Mouse (Mus musculus): ENCODE data around the gene Zfp36l1. TPM values are rescaled to one million over a fixed set of nuclear protein-coding genes. Genes with fewer than 3 reads are reported as not detected.
A peak's percentile ranks its signal among the peaks of the same experiment; 100 is the strongest.

Gene Zfp36l1
- polyA plus RNA-seq, 1 experiment from 2014 or later = 52.3 TPM

DNA sequence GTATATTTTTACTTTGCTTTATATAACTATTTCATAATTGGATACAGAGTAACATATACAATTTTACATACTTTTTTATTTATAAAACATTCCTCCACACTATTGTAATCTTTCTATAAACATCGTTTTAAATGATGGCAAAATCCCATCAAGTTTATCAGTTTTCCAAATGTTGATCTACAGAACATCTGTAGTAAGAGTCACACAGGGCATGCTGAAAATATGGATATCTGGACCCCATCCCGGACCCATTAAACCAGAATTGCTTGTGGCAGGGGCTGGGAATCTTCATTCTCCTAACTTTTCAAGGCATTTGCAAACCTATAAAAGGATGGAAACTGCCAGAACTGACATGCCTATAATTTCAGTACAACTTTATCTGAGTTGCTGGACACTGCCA lies 38.5 kb downstream of the Zfp36l1 start:
- H3K27me3 ChIP-seq (ENCODE audit: control insufficient read depth, insufficient read depth, low read length) = no peaks in the 10 kb centered on the region
- WGBS = 81% methylated on average over 2 of the region's 2 CpGs
- H3K9me3 ChIP-seq (ENCODE audit: control insufficient read depth, low read length) = no peaks in the 10 kb centered on the region
- no peak overlapping the region for H3K27ac ChIP-seq (replicated peaks; ENCODE audit: low read depth, low read length)
- no peak overlapping the region for H3K4me2 ChIP-seq (ENCODE audit: low read length)
- no peak overlapping the region for H3K9ac ChIP-seq (replicated peaks; ENCODE audit: low read length)
- H3K4me1 ChIP-seq (ENCODE audit: control insufficient read depth, insufficient read depth, low read length) = no peaks in the 10 kb centered on the region
- no peak overlapping the region for H3K4me3 ChIP-seq (replicated peaks; ENCODE audit: low read depth, low read length)
- DNase-seq (no peak), ATAC-seq (ENCODE audit: low FRiP score, low TSS enrichment) (no peak)
- no peaks in the 10 kb centered on the region for H3K36me3 ChIP-seq (ENCODE audit: control insufficient read depth, insufficient read depth, low read length)

DNA sequence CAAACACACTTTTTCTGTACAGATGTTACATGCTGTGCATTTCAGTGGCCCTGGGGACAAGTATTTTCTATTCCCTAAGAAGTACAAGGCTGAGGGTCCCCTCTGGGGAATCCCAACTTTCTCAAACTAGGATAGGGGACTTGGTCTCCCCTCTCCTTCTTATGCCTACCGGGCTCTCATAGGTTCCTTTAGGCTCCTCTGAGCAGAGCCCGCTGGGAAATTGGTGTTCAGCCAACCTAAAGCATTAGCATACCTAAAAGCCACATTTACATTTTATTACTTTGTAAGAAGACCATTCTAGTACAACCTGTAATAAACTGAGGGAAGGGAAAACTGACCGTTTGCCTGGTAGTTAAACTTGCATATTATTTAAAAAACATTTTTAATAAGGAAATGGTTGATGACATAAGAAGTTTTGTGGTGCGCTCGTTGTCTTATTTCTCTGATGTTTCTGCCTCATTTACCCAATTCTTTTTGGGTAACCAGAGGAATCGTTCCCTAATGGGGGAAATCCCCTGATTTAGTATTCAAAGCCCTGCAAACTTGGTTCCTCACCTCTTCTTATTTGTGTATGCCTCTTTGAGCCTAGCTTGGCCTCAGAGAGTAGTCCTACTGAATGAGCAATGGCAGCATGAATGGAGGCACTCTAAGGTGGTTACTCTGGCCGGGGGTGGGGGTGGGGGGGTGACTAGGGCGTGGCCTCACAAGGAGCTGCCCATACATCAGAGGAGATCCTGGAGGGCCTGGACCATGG lies 42.1 kb downstream of the Zfp36l1 start:
- WGBS = 48% methylated on average over 8 of the region's 8 CpGs
- no peaks in the 10 kb centered on the region for H3K27me3 ChIP-seq (ENCODE audit: control insufficient read depth, insufficient read depth, low read length)
- no peaks in the 10 kb centered on the region for H3K9me3 ChIP-seq (ENCODE audit: control insufficient read depth, low read length)
- H3K4me2 ChIP-seq (ENCODE audit: low read length) = no peak overlapping the region
- no peaks in the 10 kb centered on the region for H3K4me1 ChIP-seq (ENCODE audit: control insufficient read depth, insufficient read depth, low read length)
- no peak overlapping the region for H3K4me3 ChIP-seq (replicated peaks; ENCODE audit: low read depth, low read length)
- H3K27ac ChIP-seq (replicated peaks; ENCODE audit: low read depth, low read length) = no peak overlapping the region
- no peak overlapping the region for H3K9ac ChIP-seq (replicated peaks; ENCODE audit: low read length)
- H3K36me3 ChIP-seq (ENCODE audit: control insufficient read depth, insufficient read depth, low read length) = no peaks in the 10 kb centered on the region
- DNase-seq (no peak), ATAC-seq (ENCODE audit: low FRiP score, low TSS enrichment) (no peak)

DNA sequence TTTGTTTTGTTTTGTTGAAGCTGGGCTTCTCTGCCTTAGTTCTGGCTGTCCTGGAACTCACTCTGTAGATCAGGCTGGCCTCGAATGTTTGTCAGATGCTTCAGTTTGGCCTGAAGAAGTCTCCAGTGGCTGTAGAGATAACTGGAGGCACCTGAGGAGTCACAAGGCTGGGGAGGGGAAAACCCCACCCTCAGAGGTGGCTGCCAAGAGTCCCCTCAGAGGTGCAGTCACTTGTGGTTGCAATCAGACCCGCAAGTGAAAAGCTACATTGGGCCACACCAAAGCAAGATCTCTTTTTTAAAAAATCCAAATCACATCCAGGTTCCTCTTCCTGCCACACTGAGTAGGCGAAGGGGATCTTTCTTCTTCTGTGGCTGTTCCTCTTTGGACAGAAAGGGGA lies 43.8 kb downstream of the Zfp36l1 start:
- Histone ChIP-seq H3K4me1 (ENCODE audit: control insufficient read depth, insufficient read depth, low read length) (peaks cover 8% of the 10 kb centered on the region), H3K36me3 (ENCODE audit: control insufficient read depth, insufficient read depth, low read length) (no peaks in the 10 kb centered on the region), H3K27me3 (ENCODE audit: control insufficient read depth, insufficient read depth, low read length) (no peaks in the 10 kb centered on the region), H3K9ac (replicated peaks; ENCODE audit: low read length) (no peak overlapping the region), H3K4me2 (ENCODE audit: low read length) (no peak overlapping the region), H3K27ac (replicated peaks; ENCODE audit: low read depth, low read length) (no peak overlapping the region), H3K9me3 (ENCODE audit: control insufficient read depth, low read length) (no peaks in the 10 kb centered on the region), H3K4me3 (replicated peaks; ENCODE audit: low read depth, low read length) (no peak overlapping the region)
- ATAC-seq (ENCODE audit: low FRiP score, low TSS enrichment) = no peak
- WGBS = 89% methylated on average over 3 of the region's 3 CpGs
- no peak for DNase-seq

DNA sequence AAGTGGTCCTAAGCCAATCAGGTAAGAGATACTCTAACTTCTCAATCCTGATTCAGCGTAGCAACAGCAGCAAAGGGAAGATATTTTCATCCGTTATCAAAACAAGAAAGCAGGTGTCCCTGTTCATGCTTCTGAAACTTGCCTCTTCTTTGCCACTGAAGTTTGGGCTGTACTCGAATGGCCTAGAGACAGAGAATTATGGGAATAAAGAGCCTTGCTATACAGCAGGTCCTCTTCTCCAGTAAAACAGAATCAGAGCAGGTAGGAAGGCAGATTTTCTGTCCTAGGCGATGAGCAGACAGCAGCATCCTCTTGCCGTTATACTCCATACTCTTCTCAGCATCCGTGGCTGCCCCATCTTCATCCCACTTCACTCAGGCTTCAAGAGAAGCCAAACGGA lies 44.8 kb downstream of the Zfp36l1 start:
- Histone ChIP-seq H3K36me3 (ENCODE audit: control insufficient read depth, insufficient read depth, low read length) (no peaks in the 10 kb centered on the region), H3K4me2 (ENCODE audit: low read length) (no peak overlapping the region), H3K9me3 (ENCODE audit: control insufficient read depth, low read length) (no peaks in the 10 kb centered on the region), H3K4me1 (ENCODE audit: control insufficient read depth, insufficient read depth, low read length) (peaks cover 17% of the 10 kb centered on the region), H3K27me3 (ENCODE audit: control insufficient read depth, insufficient read depth, low read length) (no peaks in the 10 kb centered on the region), H3K4me3 (replicated peaks; ENCODE audit: low read depth, low read length) (no peak overlapping the region), H3K27ac (replicated peaks; ENCODE audit: low read depth, low read length) (no peak overlapping the region), H3K9ac (replicated peaks; ENCODE audit: low read length) (no peak overlapping the region)
- no peak for DNase-seq
- ATAC-seq (ENCODE audit: low FRiP score, low TSS enrichment) = no peak
- WGBS = 84% methylated on average over 7 of the region's 7 CpGs

DNA sequence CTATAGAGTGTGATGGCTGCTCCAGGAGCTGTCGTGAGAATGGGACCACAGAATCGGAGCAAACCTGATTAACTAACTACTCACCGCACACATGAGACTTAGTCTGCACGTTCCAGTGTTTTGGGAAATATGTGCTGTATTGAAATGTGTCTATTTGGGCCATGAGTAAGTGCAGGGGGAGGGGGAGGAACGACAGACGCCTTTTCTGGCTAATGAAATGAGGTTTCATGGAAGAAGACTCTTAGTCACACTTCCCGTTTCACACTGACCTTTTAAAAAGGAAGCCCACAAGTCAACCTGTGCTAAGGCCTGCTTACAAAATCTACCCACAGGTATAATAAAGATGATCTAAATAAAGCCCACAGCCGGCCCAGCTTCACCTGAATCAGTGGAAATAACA lies 47.8 kb downstream of the Zfp36l1 start:
- 74% methylated on average over 8 of the region's 8 CpGs for WGBS
- Histone ChIP-seq H3K36me3 (ENCODE audit: control insufficient read depth, insufficient read depth, low read length) (no peaks in the 10 kb centered on the region), H3K4me2 (ENCODE audit: low read length) (no peak overlapping the region), H3K27ac (replicated peaks; ENCODE audit: low read depth, low read length) (peak overlapping the region; percentile 84), H3K9ac (replicated peaks; ENCODE audit: low read length) (no peak overlapping the region), H3K9me3 (ENCODE audit: control insufficient read depth, low read length) (no peaks in the 10 kb centered on the region), H3K27me3 (ENCODE audit: control insufficient read depth, insufficient read depth, low read length) (no peaks in the 10 kb centered on the region), H3K4me3 (replicated peaks; ENCODE audit: low read depth, low read length) (no peak overlapping the region), H3K4me1 (ENCODE audit: control insufficient read depth, insufficient read depth, low read length) (peaks cover 41% of the 10 kb centered on the region)
- DNase-seq = no peak
- no peak for ATAC-seq (ENCODE audit: low FRiP score, low TSS enrichment)

DNA sequence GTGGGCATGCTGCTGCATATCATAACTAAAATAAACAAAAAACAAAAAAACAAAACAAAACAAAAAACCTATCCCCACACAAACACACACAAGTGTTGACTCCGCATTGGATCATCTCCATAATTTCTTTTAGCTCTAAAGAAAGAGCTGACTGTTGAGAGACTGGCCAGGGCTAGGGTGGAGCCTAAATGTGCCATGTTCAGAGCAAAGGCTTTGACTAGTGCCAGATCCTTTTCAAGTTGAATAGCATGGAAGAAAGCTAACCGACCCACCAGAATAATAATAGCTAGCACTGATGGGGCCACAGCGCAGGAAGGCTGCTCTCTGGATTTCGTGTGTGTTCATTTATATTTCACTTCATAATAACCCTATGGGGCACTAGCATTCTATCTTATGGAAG lies 48.5 kb downstream of the Zfp36l1 start:
- Histone ChIP-seq H3K27me3 (ENCODE audit: control insufficient read depth, insufficient read depth, low read length) (no peaks in the 10 kb centered on the region), H3K4me3 (replicated peaks; ENCODE audit: low read depth, low read length) (no peak overlapping the region), H3K4me1 (ENCODE audit: control insufficient read depth, insufficient read depth, low read length) (peaks cover 42% of the 10 kb centered on the region), H3K9me3 (ENCODE audit: control insufficient read depth, low read length) (no peaks in the 10 kb centered on the region), H3K36me3 (ENCODE audit: control insufficient read depth, insufficient read depth, low read length) (no peaks in the 10 kb centered on the region), H3K4me2 (ENCODE audit: low read length) (no peak overlapping the region), H3K9ac (replicated peaks; ENCODE audit: low read length) (no peak overlapping the region), H3K27ac (replicated peaks; ENCODE audit: low read depth, low read length) (peak overlapping the region; percentile 84)
- ATAC-seq (ENCODE audit: low FRiP score, low TSS enrichment) (no peak), DNase-seq (peak; percentile 47)
- 28% methylated on average over 4 of the region's 4 CpGs for WGBS

DNA sequence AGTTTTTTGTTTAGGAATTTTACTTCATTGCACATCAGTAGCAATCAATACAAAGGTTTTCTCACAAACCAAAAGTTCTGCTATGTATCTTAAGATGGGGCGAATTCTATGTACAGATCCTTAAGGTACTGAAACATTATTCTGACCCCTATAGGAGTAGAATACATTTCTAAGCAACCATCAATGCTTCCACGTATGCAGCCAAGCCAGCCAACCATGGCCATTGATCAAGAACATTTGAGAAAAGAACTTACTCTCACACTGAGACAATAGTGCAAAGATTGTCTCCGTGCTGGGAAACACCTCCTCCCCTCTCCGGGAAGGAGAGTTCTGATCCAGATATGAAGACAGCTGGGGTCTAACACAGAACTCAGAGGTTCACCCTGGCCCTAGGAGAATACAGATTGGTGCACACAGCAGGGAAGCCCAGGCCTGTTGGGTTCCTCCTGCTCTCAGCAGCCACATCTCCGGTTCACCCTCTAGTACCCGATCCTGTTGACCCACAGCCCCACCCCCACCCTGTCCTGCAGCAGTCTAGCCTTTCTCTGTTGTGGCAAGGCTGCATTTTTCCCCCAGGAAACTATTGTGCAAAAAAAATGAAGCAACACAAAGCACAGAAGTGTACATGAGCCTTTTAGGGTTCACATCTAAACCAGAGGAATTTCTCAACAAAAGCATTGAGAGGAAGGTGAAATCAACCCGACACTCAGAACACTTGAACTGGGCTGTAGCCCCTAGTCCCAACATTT lies 49.2 kb downstream of the Zfp36l1 start:
- no peak for ATAC-seq (ENCODE audit: low FRiP score, low TSS enrichment)
- 14% methylated on average over 7 of the region's 7 CpGs for WGBS

DNA sequence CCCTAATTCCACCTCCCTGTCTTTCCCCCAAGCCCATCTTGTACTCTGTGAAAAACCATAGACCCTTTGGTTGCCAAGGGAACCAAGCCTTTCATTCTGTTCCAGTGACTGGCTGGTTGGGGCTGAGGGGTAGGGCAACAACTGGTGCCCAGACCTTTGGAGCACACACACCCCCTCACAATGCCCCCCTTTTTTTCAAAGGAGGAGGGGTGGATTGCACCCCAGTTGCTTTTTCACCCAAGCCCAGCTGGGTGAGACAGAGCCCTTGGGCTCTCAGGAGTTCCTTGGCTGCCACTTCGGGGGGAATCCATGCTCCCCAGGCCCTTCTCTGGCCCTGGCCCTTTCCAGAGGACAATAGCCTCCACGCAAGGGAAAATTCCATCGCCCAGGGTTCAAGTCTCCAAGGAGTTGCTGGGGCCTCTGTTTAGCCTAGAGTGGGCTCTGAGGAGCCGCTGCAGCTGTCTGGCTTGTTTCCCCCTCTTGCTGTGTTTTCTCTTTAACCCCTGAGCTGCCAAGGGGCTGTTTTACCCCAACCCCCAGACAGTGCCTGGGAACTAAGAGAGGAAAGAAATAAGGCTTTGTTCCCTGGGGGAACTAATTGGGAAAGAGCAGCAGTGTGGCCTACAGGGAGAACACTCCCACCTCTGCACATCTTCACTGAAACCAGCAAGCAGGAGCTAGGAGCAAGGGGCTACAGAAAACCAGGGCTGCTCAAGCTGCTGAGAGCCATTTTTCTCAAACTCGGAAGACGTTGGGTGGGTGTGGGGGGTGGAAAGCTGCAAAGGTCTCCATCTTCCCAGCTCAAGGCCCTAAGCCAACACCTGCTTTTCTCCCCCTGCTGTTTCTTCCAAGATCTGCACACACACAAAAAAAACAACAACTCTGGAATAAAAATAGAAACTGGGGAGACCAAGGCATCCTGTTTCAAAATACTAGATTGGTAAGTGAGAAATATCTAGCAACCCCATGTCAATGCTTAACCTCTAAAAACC lies 50.1 kb downstream of the Zfp36l1 start:
- Histone ChIP-seq H3K9ac (replicated peaks; ENCODE audit: low read length) (no peak overlapping the region), H3K36me3 (ENCODE audit: control insufficient read depth, insufficient read depth, low read length) (no peaks in the 10 kb centered on the region), H3K27ac (replicated peaks; ENCODE audit: low read depth, low read length) (peak overlapping the region; percentile 84), H3K4me1 (ENCODE audit: control insufficient read depth, insufficient read depth, low read length) (peaks cover 42% of the 10 kb centered on the region), H3K9me3 (ENCODE audit: control insufficient read depth, low read length) (no peaks in the 10 kb centered on the region), H3K27me3 (ENCODE audit: control insufficient read depth, insufficient read depth, low read length) (no peaks in the 10 kb centered on the region), H3K4me3 (replicated peaks; ENCODE audit: low read depth, low read length) (no peak overlapping the region), H3K4me2 (ENCODE audit: low read length) (peak overlapping the region; percentile 34)
- 0% methylated on average over 6 of the region's 6 CpGs for WGBS
- DNase-seq = peak; percentile 89
- peak; percentile 92 for ATAC-seq (ENCODE audit: low FRiP score, low TSS enrichment)

More for the DNA sequence above, 49.2 kb downstream of the Zfp36l1 start:
- no peak overlapping the region for H3K9ac ChIP-seq (replicated peaks; ENCODE audit: low read length)
- DNase-seq = no peak
- no peak overlapping the region for H3K4me3 ChIP-seq (replicated peaks; ENCODE audit: low read depth, low read length)
- peaks cover 42% of the 10 kb centered on the region for H3K4me1 ChIP-seq (ENCODE audit: control insufficient read depth, insufficient read depth, low read length)
- peak overlapping the region; percentile 84 for H3K27ac ChIP-seq (replicated peaks; ENCODE audit: low read depth, low read length)
- no peaks in the 10 kb centered on the region for H3K36me3 ChIP-seq (ENCODE audit: control insufficient read depth, insufficient read depth, low read length)
- peak overlapping the region; percentile 21; the same call in 1 of the 2 replicates for H3K4me2 ChIP-seq (ENCODE audit: low read length)
- no peaks in the 10 kb centered on the region for H3K27me3 ChIP-seq (ENCODE audit: control insufficient read depth, insufficient read depth, low read length)
- no peaks in the 10 kb centered on the region for H3K9me3 ChIP-seq (ENCODE audit: control insufficient read depth, low read length)
